Mouse (Mus musculus): Measurements from ENCODE around the gene Zfp335.

Zfp335 gene

DNA sequence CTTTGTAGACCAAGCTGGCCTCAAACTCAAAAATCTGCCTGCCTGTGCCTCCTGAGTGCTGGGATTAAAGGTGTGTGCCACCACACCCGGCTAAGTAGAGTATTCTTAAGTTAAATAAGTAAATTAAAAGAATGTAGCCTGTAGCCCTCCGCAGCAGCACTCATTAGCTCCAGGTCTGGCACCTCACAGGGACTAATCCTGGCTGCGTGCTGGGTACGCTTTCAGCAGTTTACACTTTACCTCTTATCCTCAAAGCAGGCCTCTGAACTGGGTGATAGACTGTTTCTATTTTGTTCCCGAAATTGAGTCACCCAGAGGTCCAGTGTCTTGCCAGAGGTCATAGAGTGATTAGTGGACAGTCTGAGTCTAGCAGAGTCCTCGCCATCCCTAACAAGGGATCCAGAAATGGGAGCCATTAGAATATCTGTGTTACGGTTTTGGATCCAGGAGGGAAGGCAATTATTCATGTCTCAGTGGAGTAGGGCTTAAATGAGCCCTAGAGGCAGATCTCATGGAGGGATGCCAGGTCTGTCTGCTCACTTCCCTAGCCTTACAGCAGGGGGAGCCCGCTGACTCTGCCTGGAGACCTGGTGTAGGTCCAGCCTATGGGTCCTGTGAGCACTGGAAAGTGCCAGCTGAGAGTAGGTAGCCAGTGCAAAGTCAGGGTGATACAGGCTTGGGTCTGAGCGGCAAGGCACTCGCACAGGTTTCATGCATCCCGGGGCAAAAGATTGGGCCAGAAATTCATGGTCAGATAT is 12.7 kb upstream of the Zfp335 start:
- peak; percentile 79 for DNase-seq (ENCODE audit: low spot score)

DNA sequence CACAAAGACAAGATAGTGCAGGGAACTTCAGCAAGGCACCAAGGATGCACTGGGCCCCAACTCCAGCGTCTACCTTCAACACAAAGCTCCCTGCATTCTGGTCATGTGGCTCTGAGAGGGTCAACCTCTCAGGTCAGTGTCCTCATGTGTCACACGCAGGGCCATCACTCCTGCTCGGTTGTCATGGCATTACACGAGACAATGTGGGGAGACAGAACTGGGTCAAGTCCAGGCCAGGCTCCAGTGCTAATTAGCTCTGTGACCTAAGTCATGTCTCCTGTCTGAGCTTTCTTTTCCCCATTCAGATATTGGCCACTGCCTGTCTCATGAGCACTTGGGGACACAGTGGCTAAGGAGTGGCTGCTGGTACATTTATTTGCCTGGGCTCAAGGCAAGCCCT is 11.7 kb upstream of the Zfp335 start:
- no peak for DNase-seq (ENCODE audit: low spot score)

DNA sequence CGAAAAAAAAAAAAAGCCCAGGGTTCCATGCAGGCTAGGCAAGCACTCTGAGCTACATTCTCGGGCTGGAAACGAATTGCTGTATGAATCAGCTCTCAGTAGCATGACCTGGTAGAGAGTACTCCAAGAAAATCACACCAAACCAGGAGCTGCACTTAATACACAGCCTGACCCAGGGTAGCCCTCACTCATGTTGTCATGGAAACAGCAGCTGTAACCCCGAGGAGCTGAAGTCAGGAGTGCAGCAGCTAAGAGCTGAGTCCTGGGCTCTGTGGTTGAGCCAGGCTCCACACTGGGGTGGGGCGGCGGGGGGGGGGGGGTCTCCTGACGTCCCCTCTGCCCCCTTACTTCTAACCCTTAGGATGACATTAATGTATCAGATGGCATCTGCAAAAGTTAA is 10.4 kb upstream of the Zfp335 start:
- DNase-seq (ENCODE audit: low spot score) = no peak

DNA sequence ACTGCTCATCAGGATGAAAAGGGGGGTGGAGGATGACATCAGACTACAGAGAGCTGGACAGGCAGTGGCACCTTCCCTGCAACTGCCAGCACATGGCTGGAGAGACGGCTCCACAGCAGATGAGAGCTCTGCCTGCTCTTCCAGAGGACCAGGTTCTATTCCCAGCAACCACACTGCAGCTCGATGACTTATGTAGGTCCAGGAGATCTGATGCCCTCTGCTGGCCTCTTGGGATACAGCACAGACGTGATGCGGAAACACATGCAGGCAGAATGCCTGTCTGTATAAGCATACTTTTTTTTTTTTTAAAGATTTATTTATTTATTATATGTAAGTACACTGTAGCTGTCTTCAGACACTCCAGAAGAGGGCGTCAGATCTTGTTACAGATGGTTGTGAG is 6.8 kb upstream of the Zfp335 start:
- peak; percentile 58 for DNase-seq (ENCODE audit: low spot score)

DNA sequence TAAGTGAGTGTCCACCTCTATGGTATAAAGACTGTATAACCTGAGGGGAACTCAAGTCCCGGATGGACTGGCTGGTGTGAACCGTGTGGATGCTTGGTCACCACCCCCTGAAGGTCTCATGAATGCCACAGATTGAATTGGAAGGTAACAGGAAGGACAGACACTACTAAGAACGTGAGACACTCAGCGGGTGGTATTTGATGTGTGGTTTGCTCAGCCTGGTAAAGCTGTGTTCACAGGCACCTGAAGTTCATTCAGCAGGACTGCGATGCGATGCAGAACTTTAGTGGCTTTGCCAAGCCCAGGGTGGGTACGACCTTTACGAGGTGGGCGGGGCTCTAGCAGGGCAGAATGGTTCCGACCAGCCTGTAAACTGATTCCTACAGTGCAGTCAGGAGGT is 5.8 kb upstream of the Zfp335 start:
- DNase-seq (ENCODE audit: low spot score) = no peak

DNA sequence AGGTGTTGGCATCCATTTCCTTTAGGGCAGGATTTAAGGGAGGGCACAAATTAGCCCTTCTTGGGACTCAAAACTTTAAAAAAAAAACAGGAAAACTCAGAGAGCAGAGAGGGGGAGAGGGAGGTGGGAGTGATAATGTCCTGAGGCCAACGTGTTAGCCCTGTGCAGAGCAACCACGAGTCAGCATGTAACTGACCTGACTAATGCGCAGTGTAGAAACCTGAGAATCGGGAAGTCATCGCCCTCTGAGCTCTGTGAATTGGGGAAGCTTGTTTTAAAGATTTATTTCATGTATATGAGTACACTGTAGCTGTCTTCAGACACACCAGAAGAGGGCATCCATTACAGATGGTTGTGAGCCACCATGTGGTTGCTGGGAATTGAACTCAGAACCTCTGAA is 5.3 kb upstream of the Zfp335 start:
- no peak for DNase-seq (ENCODE audit: low spot score)

DNA sequence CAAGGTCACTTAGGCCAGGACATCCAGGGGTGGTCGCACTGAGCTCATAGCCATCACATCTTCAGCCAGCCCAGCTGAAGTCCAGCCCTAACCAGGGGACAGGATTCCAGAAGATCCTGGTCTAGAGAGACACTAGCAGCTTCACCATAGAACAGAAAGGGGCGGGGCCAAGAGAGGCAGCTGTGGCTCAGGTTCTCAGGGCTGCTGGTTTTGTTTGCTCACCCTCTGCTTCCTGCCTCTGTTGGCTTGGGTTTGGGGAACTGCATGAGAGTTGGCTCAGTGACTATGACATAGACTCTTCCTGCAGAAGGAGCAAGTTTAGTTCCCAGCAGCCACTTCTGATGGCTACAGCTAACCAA is 1.9 kb upstream of the Zfp335 start:
- DNase-seq (ENCODE audit: low spot score) = peak; percentile 84

DNA sequence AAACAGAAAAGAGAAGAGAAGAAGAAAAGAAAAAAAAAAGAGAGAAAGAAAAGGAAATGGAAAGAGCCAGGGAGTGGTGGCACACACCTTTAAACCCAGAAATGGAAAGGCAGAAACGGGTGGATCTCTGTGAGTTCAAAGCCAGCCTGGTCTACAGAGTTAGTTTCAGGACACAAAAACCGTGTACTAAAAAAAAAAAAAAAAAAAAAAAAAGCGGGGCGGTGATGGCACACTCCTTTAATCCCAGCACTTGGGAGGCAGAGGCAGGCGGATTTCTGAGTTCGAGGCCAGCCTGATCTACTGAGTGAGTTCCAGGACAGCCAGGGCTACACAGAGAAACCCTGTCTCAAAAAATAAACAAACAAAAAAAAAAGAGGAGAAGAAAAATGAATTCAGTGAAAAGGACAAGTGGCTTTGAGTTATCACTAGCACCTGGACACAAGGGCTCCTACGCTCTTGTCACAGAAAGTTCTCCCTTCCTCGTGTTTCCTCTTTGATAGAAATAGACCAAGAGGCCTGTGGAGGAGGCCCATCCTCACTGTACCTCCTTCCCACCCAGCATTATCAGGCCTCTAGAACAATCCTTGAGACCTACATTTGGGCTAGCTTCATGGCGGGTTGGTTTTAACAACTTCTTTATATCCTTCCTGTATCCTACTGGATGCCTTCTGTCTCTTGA is 1.3 kb upstream of the Zfp335 start:
- no peak for DNase-seq (ENCODE audit: low spot score)

DNA sequence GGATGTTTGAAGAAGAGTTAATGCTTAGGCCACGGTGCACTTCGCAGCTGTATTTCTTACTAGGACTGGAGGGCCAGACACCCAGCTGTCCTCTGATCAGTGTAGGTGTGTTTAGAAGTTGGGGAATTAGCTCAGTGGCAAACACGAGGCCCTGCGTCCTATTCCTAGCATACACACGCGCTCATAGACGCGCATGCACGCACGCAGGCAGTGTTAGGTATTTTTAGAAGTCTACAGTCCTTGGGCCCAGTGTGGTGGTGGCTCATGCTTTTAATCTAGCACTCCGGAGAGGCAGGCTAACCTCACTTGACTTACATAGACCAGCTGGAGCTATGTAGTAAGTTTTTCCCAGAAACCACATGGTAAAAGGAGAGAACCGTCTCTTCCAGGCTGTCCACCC is 594 bp upstream of the Zfp335 start:
- DNase-seq (ENCODE audit: low spot score) = peak; percentile 74

DNA sequence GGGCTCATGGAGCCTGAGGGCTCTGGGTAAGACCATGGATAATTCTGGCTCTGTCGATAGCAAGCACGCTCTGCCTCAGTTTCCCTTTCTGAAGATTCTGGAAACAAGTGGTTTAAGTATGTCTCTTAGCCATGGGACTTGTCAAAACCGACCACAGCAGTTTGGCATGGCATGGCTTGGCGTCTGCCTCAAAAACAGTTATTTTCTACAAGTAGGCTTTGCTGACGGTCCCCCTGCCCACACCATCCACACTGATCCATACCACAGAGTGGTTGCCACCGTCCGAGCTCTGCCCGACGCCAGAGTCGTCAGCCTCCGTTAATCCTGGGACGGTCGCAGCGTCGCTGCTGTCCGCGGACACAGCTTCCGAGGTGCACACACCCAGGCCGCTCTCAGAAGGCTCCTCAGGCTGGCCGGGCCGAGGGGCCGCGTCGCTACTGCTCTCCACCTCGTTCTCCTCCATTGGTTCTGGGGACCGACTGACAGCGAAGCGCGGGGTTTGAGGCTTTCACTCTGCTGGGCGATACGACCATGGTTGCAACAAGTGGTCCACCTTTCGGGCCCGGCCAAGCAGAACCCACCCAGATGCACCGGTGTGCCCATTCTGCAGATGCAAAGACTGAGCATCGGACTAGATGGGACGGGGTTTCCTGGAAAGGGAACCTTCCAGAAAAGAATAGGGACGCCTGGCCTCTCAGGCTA is 1.0 kb downstream of the Zfp335 start:
- DNase-seq (ENCODE audit: low spot score) = no peak

DNA sequence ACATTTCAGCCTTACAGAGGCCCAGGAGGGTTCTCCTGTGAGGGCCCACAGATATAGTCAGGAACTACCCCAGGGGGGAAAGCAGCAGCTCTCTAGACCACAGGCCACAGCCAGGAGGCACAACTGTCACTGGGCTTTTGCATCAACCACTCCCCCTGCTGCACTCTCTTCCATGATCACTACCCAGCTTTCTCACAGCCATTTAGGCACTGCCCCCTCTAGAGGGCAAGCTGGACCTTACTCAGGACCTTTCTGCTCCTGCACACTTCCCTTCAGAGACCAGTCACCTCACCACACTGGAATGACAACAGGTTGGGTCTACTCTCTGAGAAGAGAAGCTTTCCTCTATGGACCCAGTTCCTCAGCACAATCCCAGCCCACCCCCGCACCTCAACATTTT is 2.0 kb downstream of the Zfp335 start:
- DNase-seq (ENCODE audit: low spot score) = no peak

DNA sequence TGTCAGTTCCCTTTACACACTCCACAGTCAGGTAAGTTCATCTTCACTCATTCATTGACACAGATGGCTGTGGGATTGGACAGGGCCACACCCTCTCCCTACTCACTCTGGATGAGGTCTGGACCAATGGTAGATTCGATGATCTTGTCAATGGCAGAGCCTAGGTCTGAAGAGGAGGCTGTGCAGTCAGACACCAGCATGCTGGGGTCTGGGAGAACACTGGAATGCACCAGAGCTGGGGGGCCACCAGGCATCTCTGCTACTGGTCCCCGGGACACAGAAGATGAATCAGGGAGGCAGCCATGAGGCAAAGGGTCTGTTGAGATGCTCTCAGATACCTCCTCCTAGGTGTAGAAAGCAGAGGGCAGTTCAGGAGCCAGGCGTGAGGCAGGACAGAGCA is 2.5 kb downstream of the Zfp335 start:
- DNase-seq (ENCODE audit: low spot score) = no peak

DNA sequence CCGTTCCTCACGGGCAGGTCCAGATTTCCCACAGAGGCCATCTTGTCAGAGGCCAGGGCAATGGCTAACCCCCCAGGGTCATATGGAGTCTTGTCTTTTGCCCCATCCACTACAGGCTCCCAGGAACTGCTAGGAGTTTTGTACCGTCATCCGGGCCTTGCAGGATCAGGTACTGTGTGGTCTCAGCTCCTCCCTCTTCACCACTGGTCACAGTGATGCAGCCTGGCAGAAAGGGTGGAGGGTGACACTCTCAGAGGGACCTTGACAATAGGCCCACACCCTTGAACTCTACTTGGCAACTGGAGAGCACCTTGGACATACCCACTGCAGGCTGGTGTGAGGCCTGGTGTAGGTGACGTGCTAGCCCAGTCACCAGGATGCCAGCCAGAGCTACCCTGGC is 3.5 kb downstream of the Zfp335 start:
- no peak for DNase-seq (ENCODE audit: low spot score)

DNA sequence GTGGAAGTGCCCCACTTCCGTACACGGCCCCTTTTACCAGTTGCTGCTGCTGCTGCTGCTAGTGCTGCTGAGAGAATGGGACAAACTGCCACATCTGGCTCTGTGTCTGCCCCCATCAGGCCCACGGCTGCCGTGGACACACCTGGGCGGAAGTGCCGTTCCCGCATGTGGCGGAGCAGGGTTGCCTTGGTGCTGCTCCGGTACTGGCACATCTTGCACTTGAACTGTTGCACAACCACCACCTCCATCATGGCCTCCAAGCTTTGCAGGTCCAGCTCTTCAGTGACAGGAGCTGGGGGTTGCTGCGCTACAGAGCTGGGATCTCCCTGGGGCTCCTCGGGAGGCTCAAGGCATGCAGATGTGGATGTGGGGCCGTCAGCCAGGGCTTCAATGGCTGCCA is 4.0 kb downstream of the Zfp335 start:
- DNase-seq (ENCODE audit: low spot score) = no peak

DNA sequence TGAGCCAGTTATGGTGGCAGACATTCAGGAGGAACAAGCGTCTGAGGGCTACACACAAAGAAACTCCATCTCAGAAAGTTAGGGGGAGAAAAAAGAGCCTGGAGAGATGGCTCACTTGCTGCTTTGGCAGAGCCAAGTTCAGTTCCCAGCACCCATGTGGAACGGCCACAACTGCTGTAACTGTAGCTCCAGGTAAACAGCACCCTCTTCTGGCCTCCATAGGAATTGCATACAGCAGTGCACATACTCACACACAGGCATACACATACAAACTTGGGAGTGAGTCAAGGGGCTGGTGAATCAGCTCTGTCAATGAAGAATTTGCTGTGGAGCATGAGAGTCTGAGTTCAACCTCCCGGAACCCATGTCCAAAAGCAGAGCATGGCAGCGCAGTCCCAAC is 5.5 kb downstream of the Zfp335 start:
- no peak for DNase-seq (ENCODE audit: low spot score)

DNA sequence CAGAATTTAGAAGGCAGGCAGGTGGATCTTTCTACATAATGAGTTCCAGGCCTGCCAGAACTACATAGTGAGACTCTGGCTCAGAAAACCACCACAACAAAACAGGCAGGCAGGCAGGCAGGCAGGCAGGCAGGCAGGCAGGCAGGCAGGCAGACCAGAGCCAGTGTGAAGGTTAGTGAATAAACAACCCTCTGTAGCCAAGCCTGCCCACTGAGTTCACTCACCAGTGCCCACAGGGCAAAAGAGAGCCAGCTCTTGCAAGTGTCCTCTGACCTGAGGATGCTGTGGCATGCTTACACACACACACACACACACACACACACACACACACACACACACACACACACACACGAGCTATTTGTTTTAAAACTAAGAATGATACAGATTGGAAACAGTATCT is 8.1 kb downstream of the Zfp335 start:
- no peak for DNase-seq (ENCODE audit: low spot score)

DNA sequence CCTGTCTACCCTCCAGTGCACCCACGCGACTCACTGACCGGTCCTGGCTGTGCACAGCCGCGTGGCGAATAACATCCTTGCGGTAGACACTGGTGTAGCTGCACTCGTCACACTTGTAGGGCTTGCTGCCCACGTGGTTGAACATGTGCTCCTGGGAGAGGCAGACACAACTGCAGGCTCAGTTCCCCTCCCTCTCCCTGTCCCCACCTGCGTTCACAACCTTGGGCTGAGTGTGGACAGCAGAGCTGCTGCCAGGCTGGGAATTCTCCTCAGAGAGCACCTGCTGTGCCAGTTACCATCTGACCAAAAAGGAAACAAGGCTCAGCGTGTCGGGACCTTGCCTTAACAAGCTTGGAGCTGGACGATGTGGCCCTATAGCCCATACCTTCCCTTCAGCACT is 10.2 kb downstream of the Zfp335 start:
- no peak for DNase-seq (ENCODE audit: low spot score)

DNA sequence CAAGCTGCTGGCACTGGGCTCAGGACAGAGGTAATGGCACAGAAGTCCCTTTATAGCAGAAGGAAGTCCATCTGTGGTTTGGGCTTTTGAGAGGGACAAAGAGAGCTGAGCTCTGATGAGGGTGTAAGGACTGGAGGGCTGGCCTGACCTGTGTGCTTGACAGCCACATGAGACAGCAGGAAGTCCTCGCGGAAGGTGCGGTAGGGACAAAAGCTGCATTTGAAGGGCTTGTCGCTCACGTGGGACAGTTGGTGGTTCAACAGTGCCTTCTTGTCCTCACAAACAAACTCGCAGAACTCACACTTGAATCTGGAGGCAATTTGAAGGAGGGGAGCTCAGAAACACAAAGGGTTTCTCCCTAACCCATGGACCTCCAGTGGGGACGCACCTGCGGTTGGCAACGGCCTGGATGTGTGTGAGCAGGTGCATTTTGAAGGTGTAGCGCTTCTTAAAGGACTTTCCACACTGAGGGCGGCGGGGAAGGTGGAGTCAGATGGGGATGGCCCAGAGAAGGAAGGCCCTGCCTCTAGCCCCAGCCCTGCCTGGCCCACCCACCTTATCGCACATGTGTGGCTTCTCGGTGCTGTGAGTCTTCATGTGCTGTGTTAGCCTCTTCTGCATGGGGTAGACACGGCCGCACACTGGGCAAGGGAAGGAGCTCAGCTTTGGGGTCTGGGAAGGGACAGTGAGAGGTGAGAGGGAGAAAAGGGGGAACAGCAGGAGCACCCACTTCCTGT is 11.7 kb downstream of the Zfp335 start:
- peak; percentile 72 for DNase-seq (ENCODE audit: low spot score)

DNA sequence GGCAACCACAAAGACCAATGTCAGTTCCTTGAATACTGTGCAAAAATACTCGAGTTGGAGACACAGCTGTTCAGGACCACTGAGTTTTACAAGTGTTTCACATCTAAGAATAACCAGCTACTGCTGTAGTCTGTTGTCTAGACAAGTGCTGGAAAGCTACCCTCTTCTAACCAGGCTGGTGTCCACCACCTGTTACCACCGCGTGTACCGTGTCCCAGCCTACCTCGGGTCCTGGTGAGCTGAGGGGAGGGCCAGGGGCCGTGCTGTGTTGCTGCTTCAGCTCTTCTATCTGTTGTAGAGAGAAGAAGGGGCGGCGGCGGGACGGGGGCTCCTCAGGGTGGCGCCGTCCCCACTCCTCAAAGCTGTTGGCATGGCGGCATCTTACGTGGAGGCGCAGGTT is 12.5 kb downstream of the Zfp335 start:
- DNase-seq (ENCODE audit: low spot score) = no peak

DNA sequence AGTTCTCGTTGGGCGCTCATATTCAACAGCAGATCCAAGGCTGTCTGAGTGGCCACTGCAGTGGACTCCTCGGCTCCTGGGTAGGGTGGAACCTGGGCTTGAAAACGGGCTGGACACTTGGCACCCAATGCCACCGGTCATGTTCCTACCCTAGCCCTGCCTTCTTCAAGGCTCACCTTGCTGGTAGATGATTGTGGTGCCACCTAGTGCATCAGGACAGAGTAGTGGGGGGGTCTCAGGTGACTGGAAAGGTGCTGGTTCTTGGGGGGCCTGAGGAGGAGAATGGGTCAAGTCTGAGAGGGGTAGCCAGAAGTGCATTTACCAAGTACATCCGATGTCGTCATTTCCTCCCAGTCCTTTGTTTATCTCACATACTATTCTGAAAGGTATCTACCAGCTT is 13.5 kb downstream of the Zfp335 start:
- no peak for DNase-seq (ENCODE audit: low spot score)

DNA sequence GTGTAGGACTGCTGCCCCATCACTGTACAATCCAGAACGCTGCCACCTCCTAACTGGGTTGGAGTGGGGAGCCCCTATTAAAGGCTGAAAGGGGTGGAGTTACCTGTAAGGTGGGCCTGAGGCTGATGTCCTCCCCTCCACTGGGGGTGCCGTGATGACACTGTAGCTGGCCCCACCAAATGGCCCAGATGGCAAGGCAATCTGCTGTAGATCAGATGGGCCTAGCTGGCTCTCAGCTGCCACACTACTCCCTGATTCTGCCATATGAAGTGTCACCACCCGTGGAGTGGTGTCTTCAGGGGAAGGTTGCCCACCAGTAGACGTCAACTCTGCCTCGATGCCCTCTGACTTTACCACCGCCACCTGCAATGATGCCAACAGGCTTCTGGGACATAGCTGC is 15.7 kb downstream of the Zfp335 start:
- DNase-seq (ENCODE audit: low spot score) = no peak

DNA sequence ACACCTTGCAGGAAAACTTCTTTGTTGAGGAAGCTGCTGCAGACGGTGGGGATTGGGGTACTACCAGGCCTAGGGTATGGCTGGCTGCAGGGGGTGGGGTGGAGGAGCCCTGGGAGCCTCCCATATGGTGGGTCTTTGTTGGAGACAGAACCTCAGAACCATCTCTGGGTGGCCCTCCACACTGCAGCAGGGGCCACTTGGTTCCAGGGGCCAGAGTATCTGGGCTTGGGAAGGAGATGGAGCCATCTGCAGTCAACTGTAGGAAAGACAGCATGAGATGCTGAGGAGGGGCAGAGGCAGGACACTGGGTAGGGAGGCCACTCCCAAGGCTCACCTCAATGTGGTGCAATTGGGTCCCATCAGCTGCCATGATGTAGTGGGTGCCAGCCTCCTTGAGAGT is 16.9 kb downstream of the Zfp335 start:
- DNase-seq (ENCODE audit: low spot score) = no peak

DNA sequence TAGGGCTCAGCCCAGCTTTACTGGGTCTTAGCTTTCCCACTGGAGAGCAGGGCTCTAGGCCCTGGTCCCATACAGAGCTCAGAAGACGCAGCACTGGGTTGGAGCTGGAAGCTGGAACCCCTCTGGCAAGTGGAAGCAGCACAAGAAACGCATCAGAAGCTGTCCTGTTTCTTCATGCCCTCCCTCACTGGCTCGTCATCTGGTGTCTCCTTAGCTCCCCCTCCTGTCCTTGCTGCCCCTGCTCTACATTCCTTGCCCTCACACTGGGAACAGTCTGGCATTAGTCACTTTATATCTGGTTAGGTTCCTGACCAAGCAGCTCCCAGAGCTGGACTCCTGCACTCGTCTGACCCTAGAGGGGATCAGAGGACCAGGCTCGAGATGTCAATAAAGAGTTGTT is 17.5 kb downstream of the Zfp335 start:
- no peak for DNase-seq (ENCODE audit: low spot score)

Data from T-cell, adult 2 months (primary cell).